Mouse (Mus musculus): ENCODE measurements around the gene Apol7e. TPM values are rescaled to one million over a fixed set of nuclear protein-coding genes. Genes with fewer than 3 reads are reported as not detected.

Apol7e gene
- total RNA-seq, 2 experiments from 2014 or later, result not detected

Other genes with a start within 250 kb of the Apol7e start
- gene Apol10a, start 221.8 kb upstream of the Apol7e start, total RNA-seq (2021), result not detected
- not detected for gene Apol11a, start 190.6 kb upstream of the Apol7e start, total RNA-seq (2021)
- gene Apol7c, start 165.5 kb upstream of the Apol7e start, total RNA-seq (2021), result not detected
- gene 1700025B11Rik, start 137.0 kb upstream of the Apol7e start, total RNA-seq (2021), result not detected
- under 1 TPM; 0.20 to 0.38 TPM for gene Apol10b, start 102.7 kb upstream of the Apol7e start, total RNA-seq (2021)
- not detected for gene Gm36245, start 99.6 kb upstream of the Apol7e start, total RNA-seq (2021)
- not detected for gene Apol11b, start 55.6 kb upstream of the Apol7e start, total RNA-seq (2021)
- gene Apol9b, start 30.2 kb downstream of the Apol7e start, total RNA-seq (2021), result not detected
- gene Apol8, start 58.1 kb downstream of the Apol7e start, total RNA-seq (2021), result 1 to 10 TPM; 4.0 to 6.7 TPM
- 100 to 1,000 TPM in 1 of 2 experiments, 10 to 100 TPM in 1; 92.4 to 103 TPM for gene Myh9, start 143.3 kb downstream of the Apol7e start, total RNA-seq (2021)
- 100 to 1,000 TPM; 125 to 135 TPM for gene Txn2, start 230.1 kb downstream of the Apol7e start, total RNA-seq (2021)

All from layer of hippocampus, postnatal 36 days (tissue).